Mouse (Mus musculus): ENCODE measurements at regions not wholly inside any gene's neighbourhood (a gene's known extent, or its start where the extent isn't known, plus 50 kb on each side); places are given as distances from the start of the nearest gene placed in this dataset.

- no peak for DNase-seq (ENCODE audit: low read depth, low spot score)
- in situ Hi-C loops (cut with MboI; ENCODE audit: low sequenced_read_pairs in 2 of 2, unreplicated experiment in 2 of 2): no loop called here
- no peak overlapping the region for H3K4me3 ChIP-seq (ENCODE audit: insufficient read depth in 1 of 2, low read depth in 1 of 2, low read length in 2 of 2, poor library complexity in 1 of 2, severe bottlenecking in 1 of 2)
- no peak overlapping the region for H3K27ac ChIP-seq (ENCODE audit: insufficient read depth, low read depth, low read length, poor library complexity, severe bottlenecking)
- TF ChIP-seq MAFK (IDR thresholded peaks at IDR 0.05; ENCODE audit: insufficient read depth, low read depth, low read length) (no peak), ZC3H11A (IDR thresholded peaks at IDR 0.05; ENCODE audit: borderline replicate concordance, low read depth, low read length) (no peak), ZNF384 (IDR thresholded peaks at IDR 0.05; ENCODE audit: low read depth, low read length) (no peak), HCFC1 (IDR thresholded peaks at IDR 0.05; ENCODE audit: borderline replicate concordance, insufficient read depth, low read length) (no peak), CHD2 (IDR thresholded peaks at IDR 0.05; ENCODE audit: low read depth, low read length) (no peak)
- no peak overlapping the region for H3K9ac ChIP-seq (ENCODE audit: insufficient read depth, low read depth, low read length, poor library complexity, severe bottlenecking)
- peaks cover 0 to 2% of the 10 kb centered on the region in 2 experiments; a peak in 1 of 4 replicates for H3K4me1 ChIP-seq (ENCODE audit: control insufficient read depth in 2 of 2, insufficient read depth in 2 of 2, low read length in 2 of 2, poor library complexity in 1 of 2)
- no peaks in the 10 kb centered on the region for H3K9me3 ChIP-seq (ENCODE audit: control insufficient read depth, insufficient read depth, low read depth, low read length)
- no peaks in the 10 kb centered on the region for H3K36me3 ChIP-seq (ENCODE audit: control insufficient read depth, insufficient read depth, low read length, poor library complexity, severe bottlenecking)
Observed at GRCm38 (mm10) chr17:51534270-51534669, 298.8 kb downstream of the Satb1 start.

- TF ChIP-seq MAFK (IDR thresholded peaks at IDR 0.05; ENCODE audit: insufficient read depth, low read depth, low read length): no peak
- no peak for TF ChIP-seq ZC3H11A (IDR thresholded peaks at IDR 0.05; ENCODE audit: borderline replicate concordance, low read depth, low read length)
- DNase-seq (ENCODE audit: low read depth, low spot score): no peak
- in situ Hi-C loops (cut with MboI; ENCODE audit: low sequenced_read_pairs in 2 of 2, unreplicated experiment in 2 of 2): no loop called here
Observed at GRCm38 (mm10) chr17:51528161-51528560, 304.9 kb downstream of the Satb1 start.

GRCm38 (mm10) chr17:51526881-51527280, 306.2 kb downstream of the Satb1 start:
- H3K4me3 ChIP-seq (ENCODE audit: insufficient read depth in 1 of 2, low read depth in 1 of 2, low read length in 2 of 2, poor library complexity in 1 of 2, severe bottlenecking in 1 of 2): no peak overlapping the region
- no peaks in the 10 kb centered on the region for H3K9me3 ChIP-seq (ENCODE audit: control insufficient read depth, insufficient read depth, low read depth, low read length)
- DNase-seq (ENCODE audit: low read depth, low spot score): no peak
- no peaks in the 10 kb centered on the region for H3K4me1 ChIP-seq (ENCODE audit: control insufficient read depth in 2 of 2, insufficient read depth in 2 of 2, low read length in 2 of 2, poor library complexity in 1 of 2)
- H3K9ac ChIP-seq (ENCODE audit: insufficient read depth, low read depth, low read length, poor library complexity, severe bottlenecking): no peak overlapping the region
- TF ChIP-seq ZNF384 (IDR thresholded peaks at IDR 0.05; ENCODE audit: low read depth, low read length): no peak
- no peak for TF ChIP-seq HCFC1 (IDR thresholded peaks at IDR 0.05; ENCODE audit: borderline replicate concordance, insufficient read depth, low read length)
- TF ChIP-seq ZC3H11A (IDR thresholded peaks at IDR 0.05; ENCODE audit: borderline replicate concordance, low read depth, low read length): no peak
- no peak for TF ChIP-seq CHD2 (IDR thresholded peaks at IDR 0.05; ENCODE audit: low read depth, low read length)
- TF ChIP-seq MAFK (IDR thresholded peaks at IDR 0.05; ENCODE audit: insufficient read depth, low read depth, low read length): no peak
- no peak overlapping the region for H3K27ac ChIP-seq (ENCODE audit: insufficient read depth, low read depth, low read length, poor library complexity, severe bottlenecking)
- H3K36me3 ChIP-seq (ENCODE audit: control insufficient read depth, insufficient read depth, low read length, poor library complexity, severe bottlenecking): no peaks in the 10 kb centered on the region
- in situ Hi-C loops (cut with MboI; ENCODE audit: low sequenced_read_pairs in 2 of 2, unreplicated experiment in 2 of 2): no loop called here

More at GRCm38 (mm10) chr17:51528161-51528560, 304.9 kb downstream of the Satb1 start:
- no peaks in the 10 kb centered on the region for H3K4me1 ChIP-seq (ENCODE audit: control insufficient read depth in 2 of 2, insufficient read depth in 2 of 2, low read length in 2 of 2, poor library complexity in 1 of 2)
- no peak overlapping the region for H3K27ac ChIP-seq (ENCODE audit: insufficient read depth, low read depth, low read length, poor library complexity, severe bottlenecking)
- no peaks in the 10 kb centered on the region for H3K36me3 ChIP-seq (ENCODE audit: control insufficient read depth, insufficient read depth, low read length, poor library complexity, severe bottlenecking)
- no peak overlapping the region for H3K4me3 ChIP-seq (ENCODE audit: insufficient read depth in 1 of 2, low read depth in 1 of 2, low read length in 2 of 2, poor library complexity in 1 of 2, severe bottlenecking in 1 of 2)
- no peaks in the 10 kb centered on the region for H3K9me3 ChIP-seq (ENCODE audit: control insufficient read depth, insufficient read depth, low read depth, low read length)
- H3K9ac ChIP-seq (ENCODE audit: insufficient read depth, low read depth, low read length, poor library complexity, severe bottlenecking): no peak overlapping the region

GRCm38 (mm10) chr17:51526464-51526863, 306.6 kb downstream of the Satb1 start:
- Histone ChIP-seq H3K4me3 (ENCODE audit: insufficient read depth in 1 of 2, low read depth in 1 of 2, low read length in 2 of 2, poor library complexity in 1 of 2, severe bottlenecking in 1 of 2) (no peak overlapping the region), H3K9me3 (ENCODE audit: control insufficient read depth, insufficient read depth, low read depth, low read length) (no peaks in the 10 kb centered on the region), H3K4me1 (ENCODE audit: control insufficient read depth in 2 of 2, insufficient read depth in 2 of 2, low read length in 2 of 2, poor library complexity in 1 of 2) (no peaks in the 10 kb centered on the region), H3K36me3 (ENCODE audit: control insufficient read depth, insufficient read depth, low read length, poor library complexity, severe bottlenecking) (no peaks in the 10 kb centered on the region), H3K9ac (ENCODE audit: insufficient read depth, low read depth, low read length, poor library complexity, severe bottlenecking) (no peak overlapping the region), H3K27ac (ENCODE audit: insufficient read depth, low read depth, low read length, poor library complexity, severe bottlenecking) (no peak overlapping the region)
- TF ChIP-seq ZC3H11A (IDR thresholded peaks at IDR 0.05; ENCODE audit: borderline replicate concordance, low read depth, low read length) (no peak), ZNF384 (IDR thresholded peaks at IDR 0.05; ENCODE audit: low read depth, low read length) (no peak), CHD2 (IDR thresholded peaks at IDR 0.05; ENCODE audit: low read depth, low read length) (no peak), HCFC1 (IDR thresholded peaks at IDR 0.05; ENCODE audit: borderline replicate concordance, insufficient read depth, low read length) (no peak), MAFK (IDR thresholded peaks at IDR 0.05; ENCODE audit: insufficient read depth, low read depth, low read length) (no peak)
- DNase-seq (ENCODE audit: low read depth, low spot score): no peak
- in situ Hi-C loops (cut with MboI; ENCODE audit: low sequenced_read_pairs in 2 of 2, unreplicated experiment in 2 of 2): no loop called here

- no peak overlapping the region for H3K4me3 ChIP-seq (ENCODE audit: insufficient read depth in 1 of 2, low read depth in 1 of 2, low read length in 2 of 2, poor library complexity in 1 of 2, severe bottlenecking in 1 of 2)
- in situ Hi-C loops (cut with MboI; ENCODE audit: low sequenced_read_pairs in 2 of 2, unreplicated experiment in 2 of 2): no loop called here
Observed at GRCm38 (mm10) chr17:51526021-51526420, 307.1 kb downstream of the Satb1 start.

More at GRCm38 (mm10) chr17:51526021-51526420, 307.1 kb downstream of the Satb1 start:
- no peaks in the 10 kb centered on the region for H3K4me1 ChIP-seq (ENCODE audit: control insufficient read depth in 2 of 2, insufficient read depth in 2 of 2, low read length in 2 of 2, poor library complexity in 1 of 2)
- no peaks in the 10 kb centered on the region for H3K36me3 ChIP-seq (ENCODE audit: control insufficient read depth, insufficient read depth, low read length, poor library complexity, severe bottlenecking)
- no peak overlapping the region for H3K9ac ChIP-seq (ENCODE audit: insufficient read depth, low read depth, low read length, poor library complexity, severe bottlenecking)
- TF ChIP-seq MAFK (IDR thresholded peaks at IDR 0.05; ENCODE audit: insufficient read depth, low read depth, low read length) (no peak), CHD2 (IDR thresholded peaks at IDR 0.05; ENCODE audit: low read depth, low read length) (no peak)
- no peak for DNase-seq (ENCODE audit: low read depth, low spot score)
- no peaks in the 10 kb centered on the region for H3K9me3 ChIP-seq (ENCODE audit: control insufficient read depth, insufficient read depth, low read depth, low read length)
- H3K27ac ChIP-seq (ENCODE audit: insufficient read depth, low read depth, low read length, poor library complexity, severe bottlenecking): no peak overlapping the region

All from ES-E14 (cell line).